Mouse (Mus musculus): ENCODE data around the gene Zfp316.

GRCm38 (mm10) chr5:143295330-143295729 is 25.5 kb upstream of the Zfp316 start:
- TF ChIP-seq CTCF (IDR thresholded peaks at IDR 0.05; ENCODE audit: low read depth, low read length) = no peak
- no peak for TF ChIP-seq POLR2A (IDR thresholded peaks at IDR 0.05; ENCODE audit: borderline replicate concordance, low read depth, low read length)
